ENCODE assay signal across 8 mouse cellular contexts in genomic region chr4:59804754-59805153, GRCm38 (mm10). TPM values are rescaled to one million over a fixed set of nuclear protein-coding genes. Genes with fewer than 3 reads are reported as not detected.
DNase-seq lines count a peak whose midpoint lies in the region; ATAC-seq and TF ChIP-seq lines count a peak whose summit lies in the region.

No protein-coding gene starts in this region.

- no peaks in the 10 kb centered on the region for H3K9me3 ChIP-seq in lung, postnatal 0 days (ENCODE audit: low read length)
- no peaks in the 10 kb centered on the region for H3K9me3 ChIP-seq in forebrain, embryonic 14.5 days (replicated peaks; ENCODE audit: control insufficient read depth, low read length)
- no peaks in the 10 kb centered on the region for H3K9me3 ChIP-seq in limb, embryonic 15.5 days

- no peaks in the 10 kb centered on the region for H3K27me3 ChIP-seq in lung, postnatal 0 days (replicated peaks; ENCODE audit: insufficient read depth, low read length)
- H3K27me3 ChIP-seq in forebrain, embryonic 14.5 days (replicated peaks; ENCODE audit: control insufficient read depth, insufficient read depth, low read length) = no peaks in the 10 kb centered on the region
- no peaks in the 10 kb centered on the region for H3K27me3 ChIP-seq in limb, embryonic 15.5 days
- H3K27me3 ChIP-seq in splenic B cell, adult 2 months (ENCODE audit: control insufficient read depth, insufficient read depth, low read length, poor library complexity, severe bottlenecking) = no peaks in the 10 kb centered on the region

- H3K36me3 ChIP-seq in lung, postnatal 0 days (ENCODE audit: insufficient read depth, low read length) = no peaks in the 10 kb centered on the region
- no peaks in the 10 kb centered on the region for H3K36me3 ChIP-seq in forebrain, embryonic 14.5 days (ENCODE audit: control insufficient read depth, insufficient read depth, low read length)
- no peaks in the 10 kb centered on the region for H3K36me3 ChIP-seq in limb, embryonic 15.5 days
- no peaks in the 10 kb centered on the region for H3K36me3 ChIP-seq in splenic B cell, adult 2 months (ENCODE audit: control insufficient read depth, insufficient read depth, low read length, poor library complexity, severe bottlenecking)

- 0 out of 2 replicates have a peak overlapping the region, but pooled peaks have one; percentile 73 for H3K27ac ChIP-seq in lung, postnatal 0 days (ENCODE audit: low read length)
- no peak overlapping the region for H3K27ac ChIP-seq in forebrain, embryonic 14.5 days (ENCODE audit: low read depth, low read length)
- no peak overlapping the region for H3K27ac ChIP-seq in limb, embryonic 15.5 days

- H3K4me2 ChIP-seq in lung, postnatal 0 days (replicated peaks; ENCODE audit: low read depth, low read length) = peak overlapping the region; percentile 96
- H3K4me2 ChIP-seq in forebrain, embryonic 14.5 days (ENCODE audit: low read length) = peak overlapping the region; percentile 98
- peak overlapping the region; percentile 93 for H3K4me2 ChIP-seq in limb, embryonic 15.5 days

- H3K9ac ChIP-seq in lung, postnatal 0 days (replicated peaks; ENCODE audit: low read depth) = peak overlapping the region; percentile 70; the same call in 1 of the 2 replicates
- H3K9ac ChIP-seq in forebrain, embryonic 14.5 days (ENCODE audit: low read length) = peak overlapping the region; percentile 52; the same call in 1 of the 2 replicates
- no peak overlapping the region for H3K9ac ChIP-seq in limb, embryonic 15.5 days

- no peak for TF ChIP-seq EP300 in lung, postnatal 0 days (IDR thresholded peaks at IDR 0.05)

- WGBS in lung, postnatal 0 days = 74% methylated on average over 1 of the region's 1 CpGs
- WGBS in forebrain, embryonic 14.5 days = 79% methylated on average over 1 of the region's 1 CpGs
- WGBS in limb, embryonic 15.5 days = 85% methylated on average over 1 of the region's 1 CpGs

- no peak for ATAC-seq in lung, postnatal 0 days
- no peak for ATAC-seq in forebrain, embryonic 14.5 days
- no peak for ATAC-seq in limb, embryonic 15.5 days (ENCODE audit: insufficient number of reproducible peaks, low FRiP score, low TSS enrichment, low read depth)

- H3K4me1 ChIP-seq in lung, postnatal 0 days (ENCODE audit: insufficient read depth, low read depth, low read length) = peaks cover 9% of the 10 kb centered on the region; the same call in 1 of the 2 replicates
- H3K4me1 ChIP-seq in forebrain, embryonic 14.5 days (ENCODE audit: control insufficient read depth, insufficient read depth, low read length) = peaks cover 6% of the 10 kb centered on the region
- H3K4me1 ChIP-seq in limb, embryonic 15.5 days = peaks cover 13% of the 10 kb centered on the region

- H3K4me3 ChIP-seq in lung, postnatal 0 days (ENCODE audit: low read depth, low read length) = no peak overlapping the region
- peak overlapping the region; percentile 85; the same call in 1 of the 2 replicates for H3K4me3 ChIP-seq in forebrain, embryonic 14.5 days (ENCODE audit: low read depth, low read length)
- peak overlapping the region; percentile 90; the same call in 1 of the 2 replicates for H3K4me3 ChIP-seq in limb, embryonic 15.5 days

- no peak for TF ChIP-seq CTCF in lung, postnatal 0 days (IDR thresholded peaks at IDR 0.05)

- no peak for DNase-seq in lung, postnatal 0 days (ENCODE audit: low spot score)
- no peak for DNase-seq in lung, postnatal 36 days
- DNase-seq in forebrain, embryonic 14.5 days (ENCODE audit: low spot score) = no peak
- peak; percentile 78 for DNase-seq in splenic B cell, adult 2 months (ENCODE audit: low read depth, low spot score)
- no peak for DNase-seq in right cerebral cortex, postnatal 4 days
- DNase-seq in kidney, postnatal 14 days = no peak
- DNase-seq in adrenal gland, postnatal 25 days = no peak

RNA-seq across cellular contexts. Expression of gene Snx30, which starts 0.9 kb away (rescaled TPM):
- polyA plus RNA-seq in lung, postnatal 0 days (2015; fragmentation: Nextera tagmentation; extraction: Ambion mirVana) = 12.0 and 13.2 TPM in 2 replicates
- 9.8 and 11.4 TPM in 2 replicates for polyA plus RNA-seq in forebrain, embryonic 14.5 days (2014; fragmentation: Nextera tagmentation; extraction: Ambion mirVana)
- 7.5 and 9.3 TPM in 2 replicates for polyA plus RNA-seq in limb, embryonic 15.5 days (2015; fragmentation: Nextera tagmentation; extraction: Ambion mirVana)
- total RNA-seq in adrenal gland, postnatal 25 days (2021) = 4.2 and 6.7 TPM in 2 replicates

RNA-seq across cellular contexts. Expression of gene Inip, which starts 3.4 kb away (rescaled TPM):
- polyA plus RNA-seq in lung, postnatal 0 days (2015; fragmentation: Nextera tagmentation; extraction: Ambion mirVana) = 25.9 and 26.8 TPM in 2 replicates
- 68.0 and 72.1 TPM in 2 replicates for polyA plus RNA-seq in forebrain, embryonic 14.5 days (2014; fragmentation: Nextera tagmentation; extraction: Ambion mirVana)
- 38.7 and 43.6 TPM in 2 replicates for polyA plus RNA-seq in limb, embryonic 15.5 days (2015; fragmentation: Nextera tagmentation; extraction: Ambion mirVana)
- 19.0 and 19.9 TPM in 2 replicates for total RNA-seq in adrenal gland, postnatal 25 days (2021)
